ENCODE assay signal across 1 mouse cellular context in genomic region chr9:107287294-107287693, GRCm38 (mm10).
A peak's percentile ranks its signal among the peaks of the same experiment; 100 is the strongest.
TF ChIP-seq lines count a peak whose summit lies in the region.

No protein-coding gene starts in this region.

TF ChIP-seq in MEL, 35 proteins besides CTCF, POLR2A, EP300 and RAD21:
- TF ChIP-seq MAZ (IDR thresholded peaks at IDR 0.05; ENCODE audit: low read depth, low read length) (peak; percentile 15; the same call in 1 of the 2 replicates), HCFC1 (IDR thresholded peaks at IDR 0.05; ENCODE audit: low read depth, low read length) (peak; percentile 10; the same call in 1 of the 2 replicates), TBP (IDR thresholded peaks at IDR 0.05; ENCODE audit: low read depth, low read length) (0 out of 2 replicates have a peak, but pooled peaks have one; percentile 19), ZKSCAN1 (IDR thresholded peaks at IDR 0.05; ENCODE audit: low read depth, low read length) (no peak), ELF1 (IDR thresholded peaks at IDR 0.05; ENCODE audit: low read depth, low read length) (0 out of 2 replicates have a peak, but pooled peaks have one; percentile 22), NELFE (IDR thresholded peaks at IDR 0.05; ENCODE audit: low read depth, low read length) (peak; percentile 33; the same call in 1 of the 2 replicates), ETS1 (IDR thresholded peaks at IDR 0.05; ENCODE audit: low read depth, low read length) (no peak), TCF12 (IDR thresholded peaks at IDR 0.05; ENCODE audit: low read depth, low read length) (0 out of 2 replicates have a peak, but pooled peaks have one; percentile 15)
